Mouse (Mus musculus): Measurements from ENCODE around the gene Sufu. TPM values are rescaled to one million over a fixed set of nuclear protein-coding genes. Genes with fewer than 3 reads are reported as not detected.

Sufu gene
- polyA plus RNA-seq, 1 experiment from 2014 or later: 9.5 TPM

- Histone ChIP-seq H3K9me3 (ENCODE audit: control insufficient read depth, low read length) (no peaks in the 10 kb centered on the region), H3K36me3 (ENCODE audit: control insufficient read depth, insufficient read depth, low read length) (no peaks in the 10 kb centered on the region), H3K27me3 (ENCODE audit: control insufficient read depth, insufficient read depth, low read length) (no peaks in the 10 kb centered on the region), H3K4me3 (ENCODE audit: low read depth, low read length) (no peak overlapping the region), H3K4me1 (replicated peaks; ENCODE audit: control insufficient read depth, insufficient read depth) (peaks cover 2% of the 10 kb centered on the region; the same call in 1 of the 2 replicates), H3K4me2 (replicated peaks; ENCODE audit: low read depth) (no peak overlapping the region), H3K27ac (replicated peaks) (no peak overlapping the region), H3K9ac (ENCODE audit: low read length) (no peak overlapping the region)
- DNase-seq (ENCODE audit: low spot score): no peak
- no peak for ATAC-seq (ENCODE audit: low FRiP score, low TSS enrichment)
- TF ChIP-seq CTCF (IDR thresholded peaks at IDR 0.05; ENCODE audit: low read depth) (no peak), EP300 (optimal IDR thresholded peaks at IDR 0.05) (no peak)
- 93% methylated on average over 8 of the region's 8 CpGs for WGBS
These were observed 17.8 kb downstream of the Sufu start for GRCm38 (mm10) chr19:46414486-46414885.

GRCm38 (mm10) chr19:46416276-46416675 lies 19.6 kb downstream of the Sufu start:
- WGBS: 79% methylated on average over 9 of the region's 9 CpGs
- ATAC-seq (ENCODE audit: low FRiP score, low TSS enrichment): no peak
- no peak for DNase-seq (ENCODE audit: low spot score)

GRCm38 (mm10) chr19:46418051-46418450 lies 21.4 kb downstream of the Sufu start:
- ATAC-seq (ENCODE audit: low FRiP score, low TSS enrichment) (no peak), DNase-seq (ENCODE audit: low spot score) (no peak)
- no peak for TF ChIP-seq EP300 (optimal IDR thresholded peaks at IDR 0.05)
- TF ChIP-seq CTCF (IDR thresholded peaks at IDR 0.05; ENCODE audit: low read depth): no peak
- Histone ChIP-seq H3K9me3 (ENCODE audit: control insufficient read depth, low read length) (no peaks in the 10 kb centered on the region), H3K9ac (ENCODE audit: low read length) (no peak overlapping the region), H3K4me1 (replicated peaks; ENCODE audit: control insufficient read depth, insufficient read depth) (peaks cover 2% of the 10 kb centered on the region; the same call in 1 of the 2 replicates), H3K4me2 (replicated peaks; ENCODE audit: low read depth) (no peak overlapping the region), H3K4me3 (ENCODE audit: low read depth, low read length) (no peak overlapping the region), H3K27me3 (ENCODE audit: control insufficient read depth, insufficient read depth, low read length) (no peaks in the 10 kb centered on the region), H3K27ac (replicated peaks) (no peak overlapping the region), H3K36me3 (ENCODE audit: control insufficient read depth, insufficient read depth, low read length) (no peaks in the 10 kb centered on the region)
- 63% methylated on average over 4 of the region's 4 CpGs for WGBS

More at GRCm38 (mm10) chr19:46416276-46416675, 19.6 kb downstream of the Sufu start:
- Histone ChIP-seq H3K4me2 (replicated peaks; ENCODE audit: low read depth) (no peak overlapping the region), H3K27me3 (ENCODE audit: control insufficient read depth, insufficient read depth, low read length) (no peaks in the 10 kb centered on the region), H3K9ac (ENCODE audit: low read length) (no peak overlapping the region), H3K4me3 (ENCODE audit: low read depth, low read length) (no peak overlapping the region), H3K27ac (replicated peaks) (0 out of 2 replicates have a peak overlapping the region, but pooled peaks have one; percentile 24), H3K4me1 (replicated peaks; ENCODE audit: control insufficient read depth, insufficient read depth) (no peaks in the 10 kb centered on the region; the same call in 1 of the 2 replicates), H3K36me3 (ENCODE audit: control insufficient read depth, insufficient read depth, low read length) (no peaks in the 10 kb centered on the region), H3K9me3 (ENCODE audit: control insufficient read depth, low read length) (no peaks in the 10 kb centered on the region)
- TF ChIP-seq CTCF (IDR thresholded peaks at IDR 0.05; ENCODE audit: low read depth) (no peak), EP300 (optimal IDR thresholded peaks at IDR 0.05) (no peak)

- ATAC-seq (ENCODE audit: low FRiP score, low TSS enrichment): no peak
- H3K36me3 ChIP-seq (ENCODE audit: control insufficient read depth, insufficient read depth, low read length): no peaks in the 10 kb centered on the region
- H3K9ac ChIP-seq (ENCODE audit: low read length): no peak overlapping the region
- no peak for DNase-seq (ENCODE audit: low spot score)
- H3K27me3 ChIP-seq (ENCODE audit: control insufficient read depth, insufficient read depth, low read length): no peaks in the 10 kb centered on the region
- no peak overlapping the region for H3K27ac ChIP-seq (replicated peaks)
- H3K4me1 ChIP-seq (replicated peaks; ENCODE audit: control insufficient read depth, insufficient read depth): peaks cover 2% of the 10 kb centered on the region; the same call in 1 of the 2 replicates
- no peak overlapping the region for H3K4me2 ChIP-seq (replicated peaks; ENCODE audit: low read depth)
- TF ChIP-seq EP300 (optimal IDR thresholded peaks at IDR 0.05): no peak
- TF ChIP-seq CTCF (IDR thresholded peaks at IDR 0.05; ENCODE audit: low read depth): no peak
- no peaks in the 10 kb centered on the region for H3K9me3 ChIP-seq (ENCODE audit: control insufficient read depth, low read length)
- no peak overlapping the region for H3K4me3 ChIP-seq (ENCODE audit: low read depth, low read length)
- 89% methylated on average over 7 of the region's 7 CpGs for WGBS
These were observed 23.7 kb downstream of the Sufu start for GRCm38 (mm10) chr19:46420410-46420809.

GRCm38 (mm10) chr19:46422384-46423338 lies 26.0 kb downstream of the Sufu start:
- DNase-seq (ENCODE audit: low spot score) (no peak), ATAC-seq (ENCODE audit: low FRiP score, low TSS enrichment) (peak; percentile 69; the same call in 1 of the 2 replicates)
- WGBS: 34% methylated on average over 11 of the region's 11 CpGs
- Histone ChIP-seq H3K9ac (ENCODE audit: low read length) (no peak overlapping the region), H3K4me2 (replicated peaks; ENCODE audit: low read depth) (no peak overlapping the region), H3K27ac (replicated peaks) (peak overlapping the region; percentile 31), H3K27me3 (ENCODE audit: control insufficient read depth, insufficient read depth, low read length) (no peaks in the 10 kb centered on the region), H3K4me3 (ENCODE audit: low read depth, low read length) (no peak overlapping the region), H3K9me3 (ENCODE audit: control insufficient read depth, low read length) (no peaks in the 10 kb centered on the region), H3K4me1 (replicated peaks; ENCODE audit: control insufficient read depth, insufficient read depth) (peaks cover 2% of the 10 kb centered on the region; the same call in 1 of the 2 replicates), H3K36me3 (ENCODE audit: control insufficient read depth, insufficient read depth, low read length) (no peaks in the 10 kb centered on the region)
- TF ChIP-seq CTCF (IDR thresholded peaks at IDR 0.05; ENCODE audit: low read depth) (no peak), EP300 (optimal IDR thresholded peaks at IDR 0.05) (no peak)

GRCm38 (mm10) chr19:46425266-46425665 lies 28.6 kb downstream of the Sufu start:
- H3K27me3 ChIP-seq (ENCODE audit: control insufficient read depth, insufficient read depth, low read length): no peaks in the 10 kb centered on the region
- ATAC-seq (ENCODE audit: low FRiP score, low TSS enrichment) (no peak), DNase-seq (ENCODE audit: low spot score) (no peak)
- H3K9me3 ChIP-seq (ENCODE audit: control insufficient read depth, low read length): no peaks in the 10 kb centered on the region
- 0 out of 2 replicates have a peak, but pooled peaks cover 2% of the 10 kb centered on the region for H3K4me1 ChIP-seq (replicated peaks; ENCODE audit: control insufficient read depth, insufficient read depth)
- no peaks in the 10 kb centered on the region for H3K36me3 ChIP-seq (ENCODE audit: control insufficient read depth, insufficient read depth, low read length)
- H3K27ac ChIP-seq (replicated peaks): no peak overlapping the region
- H3K4me2 ChIP-seq (replicated peaks; ENCODE audit: low read depth): no peak overlapping the region
- no peak overlapping the region for H3K9ac ChIP-seq (ENCODE audit: low read length)
- TF ChIP-seq EP300 (optimal IDR thresholded peaks at IDR 0.05): no peak
- no peak for TF ChIP-seq CTCF (IDR thresholded peaks at IDR 0.05; ENCODE audit: low read depth)
- no peak overlapping the region for H3K4me3 ChIP-seq (ENCODE audit: low read depth, low read length)
- WGBS: 91% methylated on average over 8 of the region's 8 CpGs
